Mouse (Mus musculus): ENCODE measurements around the gene Ephx4.

- TF ChIP-seq CTCF (IDR thresholded peaks at IDR 0.05; ENCODE audit: borderline replicate concordance, extremely low read depth, insufficient read depth, insufficient read length) (no peak), POLR2A (IDR thresholded peaks at IDR 0.05; ENCODE audit: borderline replicate concordance, extremely low read depth, insufficient read depth, insufficient read length, poor library complexity, severe bottlenecking) (no peak)
Observed at GRCm38 (mm10) chr5:107462147-107463076, 59.9 kb downstream of the Ephx4 start.
